Mouse (Mus musculus): ENCODE data around the gene Gm5136.

Gm5136 gene

DNA sequence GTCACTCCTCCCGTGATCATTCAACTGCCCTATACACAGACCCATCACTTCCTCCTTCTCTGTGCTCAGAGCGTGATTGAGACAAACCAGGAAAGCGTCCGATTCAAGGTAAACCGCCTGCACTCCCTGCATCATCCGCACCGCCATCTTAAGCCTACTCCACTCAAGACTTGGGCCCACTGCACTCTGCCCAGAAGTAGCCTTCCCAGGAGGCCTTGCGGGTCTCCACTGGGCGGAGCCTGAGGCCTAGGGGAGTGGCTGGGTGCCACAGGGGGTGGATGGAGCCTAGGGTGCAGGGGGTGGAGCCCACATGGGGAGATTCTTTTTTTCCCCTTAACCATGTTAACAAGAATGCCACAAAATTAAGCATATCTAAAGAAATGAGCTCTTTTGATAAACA lies at the start of gene Gm5136:
TSS of gene Gm5136 (minus strand) at position 215 of the 400 bp plus-strand sequence.
- no peak for DNase-seq (ENCODE audit: low read depth)

- no peak for DNase-seq (ENCODE audit: low read depth)
These were observed 43.8 kb upstream of the Gm5136 start for GRCm38 (mm10) chr10:108743759-108744158.

DNA sequence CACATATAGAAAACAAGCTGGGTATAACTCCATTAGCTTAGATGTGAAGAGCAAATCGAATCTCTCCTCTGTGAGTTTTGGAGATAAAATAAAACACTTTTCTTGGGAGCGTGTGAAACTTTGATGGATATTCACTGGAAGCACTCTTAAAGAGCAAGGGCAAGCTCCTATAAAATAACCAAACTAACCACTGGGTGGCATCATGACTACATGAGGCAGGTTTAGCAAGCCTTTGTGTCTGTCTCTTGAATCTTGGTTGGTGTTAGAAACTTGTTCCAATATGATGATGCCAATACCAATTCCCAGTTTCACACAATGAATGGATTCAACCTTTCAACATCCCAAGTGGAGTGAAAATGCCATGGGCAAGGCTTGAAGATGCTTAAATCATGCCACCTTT lies 34.0 kb upstream of the Gm5136 start:
- peak; percentile 42 for DNase-seq (ENCODE audit: low read depth)

- DNase-seq (ENCODE audit: low read depth): no peak
These were observed 29.0 kb upstream of the Gm5136 start for GRCm38 (mm10) chr10:108728961-108729360.

- no peak for DNase-seq (ENCODE audit: low read depth)
These were observed 26.4 kb upstream of the Gm5136 start for GRCm38 (mm10) chr10:108726391-108726790.

GRCm38 (mm10) chr10:108724878-108725277 lies 24.9 kb upstream of the Gm5136 start:
- no peak for DNase-seq (ENCODE audit: low read depth)

DNA sequence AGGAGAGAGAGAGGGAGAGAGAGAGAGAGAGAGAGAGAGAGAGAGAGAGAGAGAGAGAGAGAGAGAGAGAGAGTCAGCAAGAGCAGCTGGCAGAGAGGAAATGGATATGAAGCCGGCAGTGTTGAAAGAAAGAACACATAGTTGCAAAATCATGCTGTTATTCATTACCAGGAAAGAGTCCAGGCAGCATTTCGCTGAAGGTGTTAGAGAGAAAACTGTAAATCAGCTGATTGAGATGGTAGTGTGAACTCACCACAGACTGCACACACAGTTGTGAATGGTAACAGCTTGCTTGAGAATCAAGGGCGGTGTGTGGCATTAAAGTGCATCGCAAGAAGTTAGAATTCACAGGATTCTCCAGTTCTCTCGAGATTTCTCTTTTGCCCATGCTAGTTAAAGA lies 10.6 kb upstream of the Gm5136 start:
- DNase-seq (ENCODE audit: low read depth): peak; percentile 30

- DNase-seq (ENCODE audit: low read depth): no peak
These were observed 5.7 kb upstream of the Gm5136 start for GRCm38 (mm10) chr10:108705658-108706057.

DNA sequence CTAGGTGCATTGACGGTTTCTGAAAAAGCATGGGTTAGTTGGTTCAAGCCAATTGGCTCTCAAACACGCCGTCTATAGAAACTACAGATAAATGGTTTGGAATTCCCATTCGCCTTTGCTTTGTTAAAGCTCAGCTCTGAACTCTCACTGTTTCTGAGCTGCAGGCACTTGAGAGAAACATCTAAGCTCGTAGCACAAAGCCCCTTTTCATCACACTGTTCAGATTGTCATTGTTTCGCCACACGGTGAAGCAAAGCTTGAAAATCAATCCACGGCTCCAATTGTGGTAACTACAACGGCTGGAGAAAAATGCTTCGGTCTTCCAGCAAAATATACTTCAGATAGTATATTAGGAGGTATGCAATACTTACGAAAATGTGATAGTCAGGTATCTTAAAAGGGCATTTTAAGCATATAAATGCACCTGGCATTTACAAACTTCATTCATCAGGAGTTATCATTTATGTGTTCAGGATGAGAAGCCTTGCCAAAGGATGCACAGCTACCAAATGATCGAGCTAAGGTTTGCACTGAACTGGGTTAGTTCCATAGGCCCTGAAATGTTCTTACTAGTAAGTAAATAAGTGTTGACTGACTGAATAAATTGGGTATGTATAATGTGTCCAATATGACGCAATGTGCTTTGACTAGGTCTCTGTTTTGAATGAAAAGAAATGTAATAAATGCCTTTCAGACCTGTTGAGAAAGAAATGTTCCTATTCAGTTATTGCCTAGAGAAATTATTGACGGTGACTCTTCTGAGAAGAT lies 1.6 kb upstream of the Gm5136 start:
- no peak for DNase-seq (ENCODE audit: low read depth)

DNA sequence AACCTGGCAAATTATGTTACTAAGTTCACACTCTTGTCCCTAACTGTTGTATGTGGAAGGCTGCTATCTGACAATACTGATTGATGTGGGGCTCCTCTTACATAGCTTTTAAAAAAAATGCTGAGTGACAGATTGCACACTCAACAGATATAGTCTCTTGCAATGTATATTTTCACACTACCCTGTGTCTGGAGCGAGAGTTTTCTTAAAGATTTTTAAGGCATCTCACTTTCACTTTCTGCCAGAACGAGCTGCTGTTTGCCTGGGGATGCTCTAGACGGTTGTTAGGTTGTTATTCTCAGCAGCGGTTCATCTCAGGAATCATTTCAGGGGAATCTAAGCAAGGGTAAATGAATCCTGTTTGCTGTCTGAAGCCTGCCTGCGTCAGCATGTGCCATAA lies 2.9 kb downstream of the Gm5136 start:
- no peak for DNase-seq (ENCODE audit: low read depth)

DNA sequence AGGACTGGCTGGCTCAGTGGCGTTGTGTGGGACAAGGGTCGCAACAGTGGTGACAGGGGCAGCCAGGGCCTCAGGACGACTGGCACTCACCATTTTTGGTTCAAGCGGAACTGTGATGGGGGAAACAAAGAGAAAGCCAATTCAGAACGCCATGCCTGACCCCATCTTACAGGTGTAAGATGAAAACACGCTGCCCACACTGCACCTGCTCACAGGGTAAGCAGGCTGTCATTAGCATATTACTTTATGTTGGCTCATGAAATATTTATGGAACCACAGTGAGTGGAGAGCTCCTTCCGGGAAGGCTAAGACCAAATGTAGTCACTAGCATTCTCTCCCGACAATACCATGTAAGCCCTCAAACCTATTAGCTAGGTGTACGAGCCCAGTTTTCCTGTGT lies 9.0 kb downstream of the Gm5136 start:
- DNase-seq (ENCODE audit: low read depth): no peak

DNA sequence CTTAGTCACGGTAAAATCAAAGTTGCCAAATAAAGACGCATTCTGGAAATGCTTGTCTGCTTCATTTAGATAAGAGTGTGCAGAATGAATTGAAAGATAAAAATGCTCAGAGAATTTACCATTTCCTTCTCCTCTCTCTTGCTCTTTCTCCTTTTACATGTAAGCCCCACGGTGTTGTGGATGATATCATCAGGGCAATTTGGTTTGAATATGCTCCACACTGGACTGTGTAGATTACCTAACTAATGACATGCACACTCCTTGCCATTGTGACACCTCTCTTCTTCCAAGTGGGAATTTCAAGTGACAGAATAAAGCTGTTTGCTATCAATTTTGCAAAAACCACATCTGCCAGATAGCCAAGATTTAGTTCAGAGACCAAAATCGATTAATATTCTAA lies 13.3 kb downstream of the Gm5136 start:
- no peak for DNase-seq (ENCODE audit: low read depth)

GRCm38 (mm10) chr10:108679675-108680390 lies 20.1 kb downstream of the Gm5136 start:
- DNase-seq (ENCODE audit: low read depth): no peak

DNA sequence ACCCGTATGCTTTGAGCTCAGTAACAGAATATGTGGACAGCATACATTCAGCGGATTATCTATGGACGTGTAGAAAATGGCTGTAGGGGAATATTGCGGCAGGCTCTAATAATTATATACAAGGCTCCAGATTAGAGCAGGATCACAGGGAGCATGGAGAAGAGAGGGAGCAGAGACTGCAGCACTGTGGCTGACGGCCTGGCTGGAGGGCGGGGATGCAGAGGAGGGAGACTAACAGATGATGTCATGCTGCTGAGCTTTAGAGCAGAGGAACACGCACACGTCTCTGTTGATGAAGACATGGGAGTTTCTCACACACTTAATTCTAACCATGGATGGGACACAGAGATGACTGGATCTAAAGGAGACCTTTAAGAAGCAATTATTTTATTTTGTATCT lies 22.9 kb downstream of the Gm5136 start:
- DNase-seq (ENCODE audit: low read depth): no peak

DNA sequence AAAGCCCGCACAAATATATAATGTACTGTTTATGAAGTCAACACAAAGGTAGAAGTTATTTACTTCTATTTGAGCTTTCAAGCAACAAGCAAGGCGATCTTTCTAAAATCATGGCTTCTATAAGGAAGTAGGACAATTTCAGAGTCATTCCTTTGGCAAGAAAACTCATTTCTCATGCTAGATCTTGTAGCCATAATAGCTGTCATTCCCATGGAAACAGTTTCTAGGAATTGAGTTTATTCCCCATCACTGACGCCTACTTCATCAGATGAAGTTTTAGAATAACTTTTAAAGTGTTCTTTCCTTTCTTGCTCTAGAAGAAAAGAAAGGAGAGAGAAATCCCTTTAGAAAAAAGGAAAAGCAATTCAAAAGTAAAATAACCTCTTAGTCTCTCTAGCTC lies 31.0 kb downstream of the Gm5136 start:
- DNase-seq (ENCODE audit: low read depth): no peak

DNA sequence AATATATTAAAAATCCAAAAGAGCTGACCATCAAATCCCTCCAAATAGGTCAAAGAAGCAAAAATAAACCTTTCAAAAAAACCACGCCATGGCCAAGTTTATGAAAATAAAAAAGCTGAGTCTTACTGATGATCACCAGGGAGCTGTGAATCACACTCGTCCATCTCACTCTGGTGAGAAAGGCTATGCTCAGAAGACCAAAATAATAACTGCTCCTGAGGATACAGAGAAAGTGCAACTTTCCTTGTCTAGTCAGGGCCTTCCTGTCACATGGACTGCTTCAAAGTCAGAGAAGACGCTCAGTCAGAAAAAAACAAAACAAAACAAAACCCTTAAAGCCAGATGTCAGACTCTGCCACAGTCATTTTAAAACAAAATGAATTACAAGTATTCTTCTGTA lies 39.7 kb downstream of the Gm5136 start:
- no peak for DNase-seq (ENCODE audit: low read depth)

- no peak for DNase-seq (ENCODE audit: low read depth)
These were observed 41.7 kb downstream of the Gm5136 start for GRCm38 (mm10) chr10:108658300-108658699.

DNA sequence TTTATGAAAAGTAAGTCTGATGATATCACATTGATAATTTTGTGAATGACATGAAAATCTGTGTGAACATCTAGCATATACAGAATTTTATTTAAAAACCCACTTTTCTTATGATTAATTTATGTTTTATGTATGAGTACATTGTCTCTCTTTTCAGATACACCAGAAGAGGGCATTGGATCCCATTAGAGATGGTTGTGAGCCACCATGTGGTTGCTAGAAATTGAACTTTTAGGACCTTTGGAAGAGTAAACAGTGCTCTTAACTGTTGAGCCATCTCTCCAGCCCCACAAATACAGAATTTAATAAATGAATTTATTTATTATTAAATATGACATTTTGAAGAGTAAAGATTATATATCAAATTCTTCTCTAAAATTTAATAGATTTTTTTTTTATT lies 42.3 kb downstream of the Gm5136 start:
- DNase-seq (ENCODE audit: low read depth): no peak

DNA sequence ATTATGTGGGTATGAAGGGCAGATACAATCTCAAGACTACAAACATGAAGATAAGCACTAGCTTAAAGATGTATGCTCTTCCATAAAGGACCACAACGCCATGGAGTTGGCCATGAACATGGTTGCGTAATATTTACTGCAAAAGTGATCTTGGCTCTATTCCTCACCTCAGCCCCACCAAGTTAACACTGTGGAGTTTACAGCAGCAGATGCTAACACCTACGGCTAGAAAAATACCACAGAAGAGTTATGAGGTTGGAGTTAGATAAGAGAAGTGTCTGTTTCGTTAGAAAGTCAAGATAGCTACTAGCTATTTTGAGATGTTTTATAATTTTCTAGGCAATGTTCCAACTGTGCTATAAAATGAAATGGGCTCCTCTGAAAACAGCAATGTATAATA lies 43.1 kb downstream of the Gm5136 start:
- no peak for DNase-seq (ENCODE audit: low read depth)

DNA sequence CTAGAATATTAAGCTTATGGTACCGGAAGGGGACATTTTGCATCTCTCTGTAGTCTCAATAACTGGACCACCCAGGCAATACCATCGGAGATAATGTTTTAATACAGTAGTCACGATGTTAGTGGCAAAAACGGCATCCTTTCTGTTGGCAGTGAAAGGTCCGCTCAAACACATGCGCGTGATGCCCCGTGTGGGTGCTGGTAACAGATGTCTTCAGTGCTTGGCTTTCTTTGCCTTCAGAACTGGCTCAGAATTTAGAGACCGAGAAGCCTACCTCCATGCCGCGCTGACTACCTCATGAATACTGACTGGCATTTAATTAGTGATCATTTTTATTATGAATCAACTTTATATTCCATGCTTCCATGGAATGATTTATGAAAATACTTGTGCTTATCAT lies 44.9 kb downstream of the Gm5136 start:
- no peak for DNase-seq (ENCODE audit: low read depth)

DNA sequence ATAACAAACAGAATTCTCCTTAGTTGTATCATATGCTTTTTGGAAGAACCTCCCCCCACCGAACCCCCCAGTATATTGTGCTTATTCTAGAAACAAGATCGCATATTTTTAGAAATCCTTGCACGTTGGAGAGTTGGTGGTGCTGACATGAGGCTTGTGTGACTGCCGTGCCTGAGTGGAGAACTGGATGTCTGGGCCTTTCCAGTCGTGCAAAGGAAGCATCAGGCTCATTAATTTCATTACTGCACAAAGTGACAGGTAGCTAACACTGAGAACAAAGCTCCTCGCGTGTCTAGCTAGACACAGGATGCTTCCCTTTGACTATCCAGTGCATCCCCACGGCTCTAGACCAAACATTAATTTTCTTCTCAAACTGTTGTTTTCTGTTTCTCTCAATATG lies 47.1 kb downstream of the Gm5136 start:
- no peak for DNase-seq (ENCODE audit: low read depth)

GRCm38 (mm10) chr10:108652066-108652465 lies 47.9 kb downstream of the Gm5136 start:
- DNase-seq (ENCODE audit: low read depth): no peak

GRCm38 (mm10) chr10:108649174-108649573 lies 50.8 kb downstream of the Gm5136 start:
- no peak for DNase-seq (ENCODE audit: low read depth)
